Mouse (Mus musculus) inflammation-experienced regulatory T-cells, adult 6 months (primary cell): ENCODE data around the gene Bcl2. TPM values are rescaled to one million over a fixed set of nuclear protein-coding genes. Genes with fewer than 3 reads are reported as not detected.
A peak's percentile ranks its signal among the peaks of the same experiment; 100 is the strongest.

ENCODE experiments used
- ATAC-seq: one replicate; pipeline ENCODE4 v1.8.0; 2017
- polyA plus RNA-seq, 3 experiments: library from polyadenylated mRNA; unstranded; fragments of 100-300 nt; shearing (Covaris generic); gene quantifications; one replicate each; pipeline ENCODE4 v1.2.1; 2017

Gene Bcl2
- polyA plus RNA-seq, 3 experiments from 2014 or later = 22.7 to 169 (median 147) TPM

- no peak for ATAC-seq
These were observed 51.6 kb downstream of the Bcl2 start for GRCm38 (mm10) chr1:106662486-106662885.

- peak; percentile 33 for ATAC-seq
These were observed 55.7 kb downstream of the Bcl2 start for GRCm38 (mm10) chr1:106658293-106658847.

- ATAC-seq = no peak
These were observed 57.8 kb downstream of the Bcl2 start for GRCm38 (mm10) chr1:106656207-106656738.

GRCm38 (mm10) chr1:106654254-106654653 lies 59.8 kb downstream of the Bcl2 start:
- ATAC-seq = no peak

GRCm38 (mm10) chr1:106653441-106653860 lies 60.6 kb downstream of the Bcl2 start:
- no peak for ATAC-seq

- ATAC-seq = no peak
These were observed 62.9 kb downstream of the Bcl2 start for GRCm38 (mm10) chr1:106651211-106651610.

GRCm38 (mm10) chr1:106650427-106650826 lies 63.6 kb downstream of the Bcl2 start:
- no peak for ATAC-seq

- peak; percentile 95 for ATAC-seq
These were observed 66.7 kb downstream of the Bcl2 start for GRCm38 (mm10) chr1:106647336-106647735.

GRCm38 (mm10) chr1:106644566-106644965 lies 69.5 kb downstream of the Bcl2 start:
- ATAC-seq = no peak

- no peak for ATAC-seq
These were observed 70.5 kb downstream of the Bcl2 start for GRCm38 (mm10) chr1:106643527-106643926.

GRCm38 (mm10) chr1:106640577-106640976 lies 73.5 kb downstream of the Bcl2 start:
- no peak for ATAC-seq

- no peak for ATAC-seq
These were observed 76.4 kb downstream of the Bcl2 start for GRCm38 (mm10) chr1:106637705-106638104.

GRCm38 (mm10) chr1:106636714-106637113 lies 77.4 kb downstream of the Bcl2 start:
- no peak for ATAC-seq

- ATAC-seq = peak; percentile 30
These were observed 80.9 kb downstream of the Bcl2 start for GRCm38 (mm10) chr1:106633207-106633606.

GRCm38 (mm10) chr1:106631869-106632463 lies 82.1 kb downstream of the Bcl2 start:
- no peak for ATAC-seq

- ATAC-seq = no peak
These were observed 83.1 kb downstream of the Bcl2 start for GRCm38 (mm10) chr1:106630973-106631372.

GRCm38 (mm10) chr1:106629931-106630682 lies 84.0 kb downstream of the Bcl2 start:
- no peak for ATAC-seq

- no peak for ATAC-seq
These were observed 84.6 kb downstream of the Bcl2 start for GRCm38 (mm10) chr1:106629470-106629830.

- no peak for ATAC-seq
These were observed 85.2 kb downstream of the Bcl2 start for GRCm38 (mm10) chr1:106628718-106629469.

- no peak for ATAC-seq
These were observed 85.8 kb downstream of the Bcl2 start for GRCm38 (mm10) chr1:106628279-106628678.

- ATAC-seq = no peak
These were observed 86.8 kb downstream of the Bcl2 start for GRCm38 (mm10) chr1:106627241-106627640.

- ATAC-seq = peak; percentile 26
These were observed 93.7 kb downstream of the Bcl2 start for GRCm38 (mm10) chr1:106620174-106620931.
